ENCODE assay signal across 8 mouse cellular contexts in genomic region chr7:24207488-24208261, GRCm38 (mm10). TPM values are rescaled to one million over a fixed set of nuclear protein-coding genes. Genes with fewer than 3 reads are reported as not detected.
DNase-seq lines count a peak whose midpoint lies in the region; ATAC-seq and TF ChIP-seq lines count a peak whose summit lies in the region.

No protein-coding gene starts in this region.

- no peaks in the 10 kb centered on the region for H3K4me1 ChIP-seq in cortical plate, adult 2 months (ENCODE audit: control insufficient read depth, insufficient read depth, low read length)
- 0 out of 2 replicates have a peak, but pooled peaks cover 4% of the 10 kb centered on the region for H3K4me1 ChIP-seq in hindbrain, postnatal 0 days (ENCODE audit: insufficient read depth, low read length)

- peak; percentile 93 for ATAC-seq in hindbrain, postnatal 0 days
- ATAC-seq in activated CD4-positive, CD25-positive, alpha-beta regulatory T cell, adult 4 months, result no peak

- no peak overlapping the region for H3K27ac ChIP-seq in cortical plate, adult 2 months (ENCODE audit: insufficient read depth, low read length)
- peak overlapping the region; percentile 74 for H3K27ac ChIP-seq in hindbrain, postnatal 0 days

- H3K4me3 ChIP-seq in cortical plate, adult 2 months (ENCODE audit: insufficient read depth, low read length), result peak overlapping the region; percentile 50
- H3K4me3 ChIP-seq in hindbrain, postnatal 0 days (ENCODE audit: low read length), result peak overlapping the region; percentile 63

- 0 out of 2 replicates have a peak, but pooled peaks have one; percentile 38 for TF ChIP-seq POLR2A in cortical plate, adult 2 months (IDR thresholded peaks at IDR 0.05; ENCODE audit: extremely low read depth, insufficient read depth, low read length)

- no peak for TF ChIP-seq CTCF in cortical plate, adult 2 months (IDR thresholded peaks at IDR 0.05; ENCODE audit: extremely low read depth, insufficient read depth, low read length)
- peak; percentile 44 for TF ChIP-seq CTCF in hindbrain, postnatal 0 days (IDR thresholded peaks at IDR 0.05; ENCODE audit: low read depth)

- DNase-seq in adrenal gland, postnatal 25 days, result peak; percentile 47
- DNase-seq in gastrocnemius, postnatal 10 days, result peak; percentile 54
- DNase-seq in hindbrain, postnatal 0 days (ENCODE audit: low spot score), result peak; percentile 93
- DNase-seq in left cerebral cortex, adult 18-20 months (ENCODE audit: low spot score in 2 of 2), result peak; percentile 69 to 74
- peak; percentile 87 for DNase-seq in lung, postnatal 36 days
- DNase-seq in retina, postnatal 1 day, result peak; percentile 92

- H3K36me3 ChIP-seq in hindbrain, postnatal 0 days (ENCODE audit: insufficient read depth, low read length), result no peaks in the 10 kb centered on the region

- no peaks in the 10 kb centered on the region for H3K9me3 ChIP-seq in hindbrain, postnatal 0 days (ENCODE audit: low read length)

- 16% methylated on average over 24 of the region's 24 CpGs for WGBS in hindbrain, postnatal 0 days

- H3K27me3 ChIP-seq in hindbrain, postnatal 0 days (ENCODE audit: insufficient read depth, low read length), result no peaks in the 10 kb centered on the region

- peak overlapping the region; percentile 77 for H3K9ac ChIP-seq in hindbrain, postnatal 0 days (replicated peaks; ENCODE audit: low read length)

- H3K4me2 ChIP-seq in hindbrain, postnatal 0 days (ENCODE audit: low read depth, low read length), result peak overlapping the region; percentile 72

RNA-seq across cellular contexts. Expression of gene Zfp111, which starts 3.6 kb away (rescaled TPM):
- total RNA-seq in adrenal gland, postnatal 25 days (2021), result 9.7 and 9.9 TPM in 2 replicates
- 4.1 and 4.2 TPM in 2 replicates for polyA plus RNA-seq in cortical plate, adult 2 months (2012; rRNA removed)
- total RNA-seq in gastrocnemius, postnatal 10 days (2021), result 1 to 10 TPM; 5.0 to 6.7 TPM
- total RNA-seq in hindbrain, postnatal 0 days (2014; rRNA removed), result 3.7 and 5.9 TPM in 2 replicates
- polyA plus RNA-seq in hindbrain, postnatal 0 days (2015; fragmentation: Nextera tagmentation; extraction: Ambion mirVana), result 2.0 and 2.5 TPM in 2 replicates
- 10 to 100 TPM; 12.7 to 13.5 TPM for total RNA-seq in left cerebral cortex, adult 18-20 months (2021)
- under 1 TPM; 0.58 to 0.78 TPM for polyA plus RNA-seq in activated CD4-positive, CD25-positive, alpha-beta regulatory T cell, adult 4 months (2017; shearing (Covaris generic))

RNA-seq across cellular contexts. Expression of gene Zfp109, which starts 29.7 kb away (rescaled TPM):
- total RNA-seq in adrenal gland, postnatal 25 days (2021), result 4.5 and 6.5 TPM in 2 replicates
- polyA plus RNA-seq in cortical plate, adult 2 months (2012; rRNA removed), result 5.8 and 6.7 TPM in 2 replicates
- total RNA-seq in gastrocnemius, postnatal 10 days (2021), result 1 to 10 TPM; 1.6 to 2.4 TPM
- total RNA-seq in hindbrain, postnatal 0 days (2014; rRNA removed), result 4.4 and 8.5 TPM in 2 replicates
- 2.0 and 2.1 TPM in 2 replicates for polyA plus RNA-seq in hindbrain, postnatal 0 days (2015; fragmentation: Nextera tagmentation; extraction: Ambion mirVana)
- total RNA-seq in left cerebral cortex, adult 18-20 months (2021), result 10 to 100 TPM; 10.2 to 12.1 TPM
- 1 to 10 TPM; 1.8 to 2.7 TPM for polyA plus RNA-seq in activated CD4-positive, CD25-positive, alpha-beta regulatory T cell, adult 4 months (2017; shearing (Covaris generic))

RNA-seq across cellular contexts. Expression of gene Zfp114, which starts 32.8 kb away (rescaled TPM):
- total RNA-seq in adrenal gland, postnatal 25 days (2021), result 0.29 and 0.58 TPM in 2 replicates
- polyA plus RNA-seq in cortical plate, adult 2 months (2012; rRNA removed), result 1.6 and 2.0 TPM in 2 replicates
- total RNA-seq in gastrocnemius, postnatal 10 days (2021), result under 1 TPM; 0.26 to 0.81 TPM
- 5.4 and 5.5 TPM in 2 replicates for total RNA-seq in hindbrain, postnatal 0 days (2014; rRNA removed)
- 2.5 and 3.0 TPM in 2 replicates for polyA plus RNA-seq in hindbrain, postnatal 0 days (2015; fragmentation: Nextera tagmentation; extraction: Ambion mirVana)
- total RNA-seq in left cerebral cortex, adult 18-20 months (2021), result 1 to 10 TPM; 3.2 to 3.7 TPM
- polyA plus RNA-seq in activated CD4-positive, CD25-positive, alpha-beta regulatory T cell, adult 4 months (2017; shearing (Covaris generic)), result under 1 TPM; 0.51 to 0.62 TPM

RNA-seq across cellular contexts. Expression of gene Zfp108, which starts 46.9 kb away (rescaled TPM):
- 3.3 and 4.1 TPM in 2 replicates for total RNA-seq in adrenal gland, postnatal 25 days (2021)
- 5.7 and 6.1 TPM in 2 replicates for polyA plus RNA-seq in cortical plate, adult 2 months (2012; rRNA removed)
- total RNA-seq in gastrocnemius, postnatal 10 days (2021), result 1 to 10 TPM; 1.5 to 1.6 TPM
- total RNA-seq in hindbrain, postnatal 0 days (2014; rRNA removed), result 7.5 and 9.1 TPM in 2 replicates
- 3.0 and 3.7 TPM in 2 replicates for polyA plus RNA-seq in hindbrain, postnatal 0 days (2015; fragmentation: Nextera tagmentation; extraction: Ambion mirVana)
- 1 to 10 TPM; 7.7 to 8.4 TPM for total RNA-seq in left cerebral cortex, adult 18-20 months (2021)
- polyA plus RNA-seq in activated CD4-positive, CD25-positive, alpha-beta regulatory T cell, adult 4 months (2017; shearing (Covaris generic)), result under 1 TPM; 0.46 to 0.68 TPM
